Mouse (Mus musculus) spleen, adult 2 months (tissue): ENCODE results near the gene Cblb.

ENCODE experiments used
- CTCF ChIP-seq: fragments of 200-500 bp; IDR thresholded peaks from 2 replicates; pipeline ENCODE4 v1.5.1; 2011; ENCODE audit warnings: mild to moderate bottlenecking, inconsistent platforms; ENCODE audit not compliant: insufficient read depth, insufficient read length, insufficient replicate concordance; ENCODE audit errors: extremely low read depth
- POLR2A ChIP-seq: fragments of 200-500 bp; IDR thresholded peaks from 2 replicates; pipeline ENCODE4 v1.6.1; 2011; ENCODE audit warnings: low read depth, low read length, inconsistent platforms

GRCm38 (mm10) chr16:52067632-52068516 lies 36.8 kb downstream of the Cblb start:
- TF ChIP-seq CTCF = no peak
- no peak for TF ChIP-seq POLR2A
